ENCODE assay signal across 8 mouse cellular contexts in genomic region chr15:81465901-81466737, GRCm38 (mm10). TPM values are rescaled to one million over a fixed set of nuclear protein-coding genes. Genes with fewer than 3 reads are reported as not detected.
DNase-seq lines count a peak whose midpoint lies in the region; ATAC-seq lines count a peak whose summit lies in the region.

TSS of gene Rbx1 (plus strand) at chr15:81466296.

- H3K9me3 ChIP-seq in hindbrain, embryonic 11.5 days (ENCODE audit: control insufficient read depth, low read length) = no peaks in the 10 kb centered on the region

- peak within 1 kb of the TSS; percentile 71 for H3K4me3 ChIP-seq in hindbrain, embryonic 11.5 days (ENCODE audit: low read depth, low read length)

- peak; percentile 99 for ATAC-seq in hindbrain, embryonic 11.5 days (ENCODE audit: low FRiP score)

- peak within 1 kb of the TSS; percentile 85 for H3K27ac ChIP-seq in hindbrain, embryonic 11.5 days (ENCODE audit: low read depth, low read length)

- H3K4me2 ChIP-seq in hindbrain, embryonic 11.5 days (replicated peaks; ENCODE audit: low read depth, low read length) = peak within 1 kb of the TSS; percentile 70

- H3K4me1 ChIP-seq in hindbrain, embryonic 11.5 days (replicated peaks; ENCODE audit: control insufficient read depth, insufficient read depth, low read length) = no peaks in the 10 kb centered on the region

- no peaks in the 10 kb centered on the region for H3K27me3 ChIP-seq in hindbrain, embryonic 11.5 days (ENCODE audit: control insufficient read depth, insufficient read depth, low read length)

- DNase-seq in MN1 (ENCODE audit: low spot score) = peak; percentile 100
- DNase-seq in cerebellum, adult 9-10 months = peak; percentile 99
- peak; percentile 94 to 98 for DNase-seq in frontal cortex, adult 2 months (ENCODE audit: extremely low spot score in 1 of 2, low spot score in 1 of 2)
- peak; percentile 99 for DNase-seq in hindbrain, embryonic 11.5 days (ENCODE audit: low spot score)
- DNase-seq in layer of hippocampus, postnatal 10 days (ENCODE audit: low spot score in 2 of 2) = peak; percentile 99
- DNase-seq in lung, postnatal 10 days = peak; percentile 99
- DNase-seq in ovary, postnatal 36 days (ENCODE audit: low spot score) = peak; percentile 100
- peak; percentile 100 for DNase-seq in thymus, postnatal 25 days

- no peaks in the 10 kb centered on the region for H3K36me3 ChIP-seq in hindbrain, embryonic 11.5 days (ENCODE audit: control insufficient read depth, insufficient read depth, low read length)

- H3K9ac ChIP-seq in hindbrain, embryonic 11.5 days (ENCODE audit: low read depth, low read length) = peak within 1 kb of the TSS; percentile 71

- WGBS in hindbrain, embryonic 11.5 days = 1% methylated on average over 56 of the region's 62 CpGs

RNA-seq across cellular contexts. Expression of gene Rbx1, which starts in this region (rescaled TPM):
- 182 and 193 TPM in 2 replicates for polyA plus RNA-seq in frontal cortex, adult 2 months (2012; rRNA removed)
- polyA plus RNA-seq in hindbrain, embryonic 11.5 days (2014; fragmentation: Nextera tagmentation; extraction: Ambion mirVana) = 531 and 563 TPM in 2 replicates
- total RNA-seq in layer of hippocampus, postnatal 10 days (2021) = 100 to 1,000 TPM; 139 to 157 TPM

Comparison
In these comparisons a context has a peak if more than half of its experiments do, and no peak if none do; other contexts are left out.
1. Peak in every context shown above with its lines: DNase-seq, ATAC-seq, H3K4me3 ChIP-seq and H3K27ac ChIP-seq.